Mouse (Mus musculus) CH12.LX (cell line): ENCODE measurements at regions not wholly inside any gene's neighbourhood (a gene's known extent, or its start where the extent isn't known, plus 50 kb on each side); places are given as distances from the start of the nearest gene placed in this dataset.

Source experiments
- DNase-seq: peaks from one replicate; pipeline ENCODE4 v3.0.0-alpha.2; 2013; ENCODE audit errors: extremely low read depth
- H3K27ac ChIP-seq: 2 replicates; pipeline ENCODE4 v1.5.1; 2012; ENCODE audit warnings: low read depth, mild to moderate bottlenecking, control low read depth, moderate library complexity; ENCODE audit not compliant: insufficient read depth
- H3K27me3 ChIP-seq: replicated peaks from 2 replicates; pipeline ENCODE3; 2012; ENCODE audit warnings: inconsistent platforms
- H3K36me3 ChIP-seq, 2 experiments: replicated peaks in 1 of 2; 2 replicates each; pipeline versions ENCODE3 to v1.6.1; 2012; ENCODE audit warnings: inconsistent platforms in 1 of 2, low read length in 1 of 2, mild to moderate bottlenecking in 1 of 2, mixed read lengths in 1 of 2, moderate library complexity in 1 of 2; ENCODE audit not compliant: control insufficient read depth in 1 of 2, insufficient read depth in 1 of 2
- H3K4me1 ChIP-seq, 2 experiments: 2 replicates each; pipeline ENCODE4 v1.6.1; 2012; ENCODE audit warnings: inconsistent platforms in 1 of 2, moderate library complexity in 1 of 2; ENCODE audit not compliant: insufficient read depth in 2 of 2, control insufficient read depth in 1 of 2
- H3K4me2 ChIP-seq: 2 replicates; pipeline ENCODE4 v1.6.1; 2012; ENCODE audit warnings: low read depth, mild to moderate bottlenecking, control low read depth; ENCODE audit not compliant: poor library complexity, insufficient read depth, severe bottlenecking
- H3K4me3 ChIP-seq, 3 experiments: fragments of 150-350 bp in 1 of 3; sonication (generic) in 1 of 3; replicated peaks in 1 of 3; 2 replicates each; pipeline versions ENCODE3 to v1.5.1; 2011 to 2012; ENCODE audit warnings: low read depth in 2 of 3, low read length in 2 of 3, mild to moderate bottlenecking in 2 of 3, moderate library complexity in 2 of 3, control low read depth in 1 of 3, improper control_type of control experiment in 1 of 3, inconsistent platforms in 1 of 3, mixed read lengths in 1 of 3; ENCODE audit not compliant: poor library complexity in 1 of 3
- H3K79me2 ChIP-seq: replicated peaks from 2 replicates; pipeline ENCODE4 v1.6.1; 2012; ENCODE audit warnings: mild to moderate bottlenecking, moderate library complexity; ENCODE audit not compliant: control insufficient read depth, poor library complexity, insufficient read depth, severe bottlenecking; ENCODE audit errors: extremely low read depth
- H3K9ac ChIP-seq: 2 replicates; pipeline ENCODE4 v1.6.1; 2012; ENCODE audit warnings: low read depth, mild to moderate bottlenecking, control low read depth, moderate library complexity; ENCODE audit not compliant: insufficient read depth
- H3K9me3 ChIP-seq: replicated peaks from 2 replicates; pipeline ENCODE3; 2012; ENCODE audit warnings: low read length, inconsistent platforms, mixed read lengths
- BHLHE40 ChIP-seq: IDR thresholded peaks from 2 replicates; pipeline ENCODE4 v1.6.1; 2011; ENCODE audit warnings: mild to moderate bottlenecking, low read depth, low read length, improper control_type of control experiment
- CHD1 ChIP-seq: IDR thresholded peaks from 2 replicates; pipeline ENCODE4 v1.6.1; 2012; ENCODE audit warnings: low read depth, low read length, improper control_type of control experiment, inconsistent platforms
- CHD2 ChIP-seq: IDR thresholded peaks from 2 replicates; pipeline ENCODE4 v1.6.1; 2011; ENCODE audit warnings: low read length, improper control_type of control experiment
- EP300 ChIP-seq: IDR thresholded peaks from 2 replicates; pipeline ENCODE4 v1.6.1; 2011; ENCODE audit warnings: low read length, improper control_type of control experiment
- ETS1 ChIP-seq: conservative IDR thresholded peaks from 2 replicates; pipeline ENCODE4 v1.6.1; 2012; ENCODE audit warnings: low read depth, mild to moderate bottlenecking, inconsistent platforms, low read length, improper control_type of control experiment, moderate library complexity
- GABPA ChIP-seq: IDR thresholded peaks from 2 replicates; pipeline ENCODE4 v1.6.1; 2012; ENCODE audit warnings: low read depth, low read length, improper control_type of control experiment, inconsistent platforms; ENCODE audit not compliant: insufficient replicate concordance
- HCFC1 ChIP-seq: IDR thresholded peaks from 2 replicates; pipeline ENCODE4 v1.6.1; 2012; ENCODE audit warnings: low read depth, mild to moderate bottlenecking, inconsistent platforms, low read length, improper control_type of control experiment
- IRF4 ChIP-seq: IDR thresholded peaks from 2 replicates; pipeline ENCODE4 v1.6.1; 2014; ENCODE audit warnings: low read depth, mild to moderate bottlenecking, inconsistent platforms, low read length, improper control_type of control experiment
- JUN ChIP-seq: IDR thresholded peaks from 2 replicates; pipeline ENCODE4 v1.6.1; 2011; ENCODE audit warnings: low read depth, mild to moderate bottlenecking, low read length, improper control_type of control experiment, moderate library complexity; ENCODE audit not compliant: insufficient read depth
- MAX ChIP-seq: IDR thresholded peaks from 2 replicates; pipeline ENCODE4 v1.6.1; 2011; ENCODE audit warnings: low read length, improper control_type of control experiment
- MAZ ChIP-seq: IDR thresholded peaks from 2 replicates; pipeline ENCODE4 v1.6.1; 2012; ENCODE audit warnings: low read depth, mild to moderate bottlenecking, inconsistent platforms, low read length, improper control_type of control experiment, moderate library complexity
- MXI1 ChIP-seq: IDR thresholded peaks from 2 replicates; pipeline ENCODE4 v1.6.1; 2011; ENCODE audit warnings: mild to moderate bottlenecking, low read depth, low read length, improper control_type of control experiment
- MYC ChIP-seq: IDR thresholded peaks from 2 replicates; pipeline ENCODE4 v1.6.1; 2011; ENCODE audit warnings: low read depth, mild to moderate bottlenecking, improper control_type of control experiment, low read length
- NELFE ChIP-seq: IDR thresholded peaks from 2 replicates; pipeline ENCODE4 v1.6.1; 2011; ENCODE audit warnings: low read depth, low read length, improper control_type of control experiment
- NRF1 ChIP-seq: IDR thresholded peaks from 2 replicates; pipeline ENCODE4 v1.6.1; 2014; ENCODE audit warnings: low read depth, mild to moderate bottlenecking, inconsistent platforms, low read length, improper control_type of control experiment, moderate library complexity
- POLR2A ChIP-seq: IDR thresholded peaks from 2 replicates; pipeline ENCODE4 v1.6.1; 2011; ENCODE audit warnings: low read depth, mild to moderate bottlenecking, improper control_type of control experiment, low read length
- RCOR1 ChIP-seq: conservative IDR thresholded peaks from 2 replicates; pipeline ENCODE4 v1.6.1; 2012; ENCODE audit warnings: low read depth, mild to moderate bottlenecking, inconsistent platforms, low read length, improper control_type of control experiment
- SIN3A ChIP-seq: IDR thresholded peaks from 2 replicates; pipeline ENCODE4 v1.6.1; 2012; ENCODE audit warnings: low read length, improper control_type of control experiment, inconsistent platforms
- SMC3 ChIP-seq: IDR thresholded peaks from 2 replicates; pipeline ENCODE4 v1.6.1; 2011; ENCODE audit warnings: low read depth, low read length, improper control_type of control experiment
- TCF12 ChIP-seq: IDR thresholded peaks from 2 replicates; pipeline ENCODE4 v1.6.1; 2014; ENCODE audit warnings: low read depth, mild to moderate bottlenecking, inconsistent platforms, low read length, improper control_type of control experiment
- UBTF ChIP-seq: IDR thresholded peaks from 2 replicates; pipeline ENCODE4 v1.6.1; 2012; ENCODE audit warnings: low read depth, mild to moderate bottlenecking, inconsistent platforms, low read length, improper control_type of control experiment, moderate library complexity
- USF1 ChIP-seq: IDR thresholded peaks from 2 replicates; pipeline ENCODE4 v1.6.1; 2014; ENCODE audit warnings: low read depth, mild to moderate bottlenecking, inconsistent platforms, low read length, improper control_type of control experiment
- USF2 ChIP-seq: conservative IDR thresholded peaks from 2 replicates; pipeline ENCODE4 v1.6.1; 2011; ENCODE audit warnings: low read depth, low read length, improper control_type of control experiment
- ZC3H11A ChIP-seq: IDR thresholded peaks from 2 replicates; pipeline ENCODE4 v1.6.1; 2012; ENCODE audit warnings: low read depth, mild to moderate bottlenecking, inconsistent platforms, low read length, improper control_type of control experiment
- ZKSCAN1 ChIP-seq: IDR thresholded peaks from 2 replicates; pipeline ENCODE4 v1.6.1; 2012; ENCODE audit warnings: low read depth, inconsistent platforms, low read length, improper control_type of control experiment, borderline replicate concordance
- ZMIZ1 ChIP-seq: IDR thresholded peaks from 2 replicates; pipeline ENCODE4 v1.6.1; 2012; ENCODE audit warnings: low read depth, mild to moderate bottlenecking, inconsistent platforms, low read length, improper control_type of control experiment
- ZNF384 ChIP-seq: IDR thresholded peaks from 2 replicates; pipeline ENCODE4 v1.6.1; 2012; ENCODE audit warnings: low read depth, low read length, improper control_type of control experiment, inconsistent platforms
- dilution Hi-C: fragments of 300-500 bp; cut with MboI; formaldehyde crosslinking; loops from 2 replicates; pipeline ENCODE4 v1.14.3; 2020; ENCODE audit warnings: low sequenced_read_pairs; ENCODE audit not compliant: extremely low pct_unique_long_range_greater_than_20kb, extremely low pct_ligation_motif_present
- in situ Hi-C: fragments of 300-500 bp; cut with MboI; formaldehyde crosslinking; loops from 3 replicates; pipeline ENCODE4 v1.14.3; 2019; ENCODE audit warnings: low sequenced_read_pairs, low pct_ligation_motif_present, low pct_unique_long_range_greater_than_20kb, mixed read lengths

DNA sequence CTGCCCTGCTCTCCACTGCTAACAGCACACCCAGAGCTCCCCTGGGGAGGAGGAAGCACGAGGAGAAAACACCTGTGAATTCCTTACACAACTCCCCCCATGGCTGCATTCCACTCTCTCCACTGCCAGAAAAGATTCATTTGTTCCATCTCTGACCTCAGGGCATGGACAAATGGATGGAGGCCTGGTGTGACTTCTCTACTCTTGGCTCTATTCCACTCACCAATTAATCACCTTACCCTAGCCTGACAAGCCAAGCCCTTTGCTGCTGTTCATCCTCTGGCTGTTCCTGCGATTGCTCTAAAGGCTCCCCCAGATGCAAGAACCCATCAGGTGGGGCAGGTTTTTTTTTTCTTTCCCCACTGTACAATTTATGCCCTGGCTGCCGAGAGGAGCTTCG is 172.8 kb upstream of the Kbtbd8 start:
- Histone ChIP-seq H3K79me2 (no peaks in the 10 kb centered on the region), H3K9ac (no peak overlapping the region), H3K36me3 (no peaks in the 10 kb centered on the region), H3K4me1 (peaks cover 0 to 7% of the 10 kb centered on the region in 2 experiments; a peak in 2 of 4 replicates), H3K27me3 (no peaks in the 10 kb centered on the region), H3K4me2 (no peak overlapping the region), H3K4me3 (no peak overlapping the region)
- dilution Hi-C loops, result no loop called here
- TF ChIP-seq SIN3A, result no peak
- no peak for TF ChIP-seq MXI1
- no peak for TF ChIP-seq SMC3
- TF ChIP-seq POLR2A, result no peak
- no peak for TF ChIP-seq MYC
- no peak for TF ChIP-seq ZC3H11A
- TF ChIP-seq UBTF, result no peak
- TF ChIP-seq ETS1, result no peak
- TF ChIP-seq USF1, result no peak
- no peak for TF ChIP-seq BHLHE40
- TF ChIP-seq TCF12, result no peak
- TF ChIP-seq IRF4, result no peak
- TF ChIP-seq NELFE, result no peak
- no peak for TF ChIP-seq GABPA
- TF ChIP-seq USF2, result no peak
- TF ChIP-seq RCOR1, result no peak
- TF ChIP-seq EP300, result no peak
- TF ChIP-seq ZMIZ1, result no peak
- no peak for TF ChIP-seq MAZ
- TF ChIP-seq, all 38 proteins: peak for 0
- Histone ChIP-seq H3K9me3 (no peaks in the 10 kb centered on the region), H3K27ac (no peak overlapping the region)
- DNase-seq, result no peak
- in situ Hi-C loops, result no loop called here

DNA sequence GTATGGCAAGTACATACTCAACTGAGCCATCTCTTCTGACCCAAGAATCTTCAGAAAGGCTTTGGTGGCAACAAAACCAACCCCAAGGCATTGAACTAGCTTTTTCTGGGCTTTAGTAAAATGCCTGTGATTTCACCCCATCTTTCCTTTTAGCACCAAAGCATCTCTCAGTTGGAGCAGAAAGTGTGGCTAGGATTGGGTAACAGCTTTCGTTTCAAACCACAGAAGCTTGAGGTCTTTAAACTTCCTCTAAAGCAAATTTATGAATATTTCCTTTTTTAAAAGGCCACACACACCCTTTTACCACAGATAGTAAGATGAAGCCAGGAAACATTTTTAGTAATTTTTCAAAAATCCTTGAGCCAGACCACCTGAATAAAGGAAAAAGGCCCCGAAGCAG is 178.1 kb upstream of the Kbtbd8 start:
- Histone ChIP-seq H3K9me3 (no peaks in the 10 kb centered on the region), H3K27me3 (no peaks in the 10 kb centered on the region), H3K79me2 (no peaks in the 10 kb centered on the region), H3K4me1 (peaks cover 0 to 29% of the 10 kb centered on the region in 2 experiments; a peak in 2 of 4 replicates), H3K4me2 (no peak overlapping the region), H3K36me3 (no peaks in the 10 kb centered on the region), H3K27ac (no peak overlapping the region), H3K4me3 (no peak overlapping the region), H3K9ac (no peak overlapping the region)
- no peak for DNase-seq
- dilution Hi-C loops, result no loop called here
- in situ Hi-C loops, result no loop called here
- TF ChIP-seq HCFC1 (no peak), CHD2 (no peak), JUN (no peak), ZKSCAN1 (no peak), CHD1 (no peak), NRF1 (no peak), MAX (no peak), ZNF384 (no peak), ETS1 (no peak), ZC3H11A (no peak), IRF4 (no peak), SMC3 (no peak)
